In the genomic region with DNA sequence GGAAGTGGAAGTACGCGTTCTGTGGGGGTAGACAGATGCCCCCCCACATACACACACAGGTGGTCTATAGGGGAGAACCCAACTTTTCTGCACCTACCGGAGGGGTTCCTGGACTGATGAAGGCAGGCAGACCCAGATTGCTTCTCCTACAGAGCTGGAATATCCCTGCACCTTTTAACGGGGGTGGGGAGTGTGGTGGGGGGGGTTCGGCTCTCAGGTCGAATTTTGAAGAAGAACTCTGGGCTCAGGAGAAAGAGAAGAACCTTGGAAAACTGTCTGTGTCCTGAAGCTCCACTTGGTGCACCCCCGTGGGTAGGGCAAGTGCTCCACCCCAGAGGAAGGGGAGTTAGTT, we compare ENCODE assay signal across 9 mouse cellular contexts. TPM values are rescaled to one million over a fixed set of nuclear protein-coding genes. Genes with fewer than 3 reads are reported as not detected.
A peak's percentile ranks its signal among the peaks of the same experiment; 100 is the strongest.
DNase-seq lines count a peak whose midpoint lies in the region; ATAC-seq and TF ChIP-seq lines count a peak whose summit lies in the region.
"Had no signal": no experiment of that assay in that cellular context is flagged by ENCODE, and none has a peak within 500 bp of the region (broad histone marks: within the 10 kb centered on the region; RNA-seq: fewer than 3 reads in every experiment).

No protein-coding gene starts in this region.

- WGBS in heart, embryonic 11.5 days (ENCODE audit: insufficient replicate concordance) = 7% methylated on average over 7 of the region's 7 CpGs
- WGBS in thymus, adult 2 months = 11% methylated on average over 7 of the region's 7 CpGs
- WGBS in liver, embryonic 12.5 days (ENCODE audit: insufficient replicate concordance) = 10% methylated on average over 7 of the region's 7 CpGs
- 11% methylated on average over 7 of the region's 7 CpGs for WGBS in stomach, postnatal 0 days

- no peaks in the 10 kb centered on the region for H3K9me3 ChIP-seq in heart, embryonic 11.5 days (replicated peaks; ENCODE audit: control insufficient read depth, low read length)
- H3K9me3 ChIP-seq in liver, embryonic 12.5 days (replicated peaks) = no peaks in the 10 kb centered on the region
- H3K9me3 ChIP-seq in stomach, postnatal 0 days (ENCODE audit: control insufficient read depth, low read length) = no peaks in the 10 kb centered on the region

- intact Hi-C loops in heart, postnatal 25 days (cut with DNase I) = no loop called here

- peak overlapping the region; percentile 87 for H3K4me2 ChIP-seq in heart, embryonic 11.5 days
- H3K4me2 ChIP-seq in liver, embryonic 12.5 days = peak overlapping the region; percentile 83
- H3K4me2 ChIP-seq in stomach, postnatal 0 days (replicated peaks; ENCODE audit: low read depth) = peak overlapping the region; percentile 98

- TF ChIP-seq CTCF in thymus, adult 2 months (IDR thresholded peaks at IDR 0.05; ENCODE audit: borderline replicate concordance, control insufficient read depth, extremely low read depth, insufficient read depth, low read length, poor library complexity) = no peak
- no peak for TF ChIP-seq CTCF in stomach, postnatal 0 days (IDR thresholded peaks at IDR 0.05; ENCODE audit: low read depth)

- no peak for TF ChIP-seq EP300 in stomach, postnatal 0 days (optimal IDR thresholded peaks at IDR 0.05)

- H3K27ac ChIP-seq in heart, embryonic 11.5 days (ENCODE audit: low read depth, low read length) = no peak overlapping the region
- no peak overlapping the region for H3K27ac ChIP-seq in thymus, adult 2 months (ENCODE audit: control insufficient read depth, insufficient read depth, low read length)
- H3K27ac ChIP-seq in liver, embryonic 12.5 days = no peak overlapping the region
- no peak overlapping the region; the same call in 1 of the 2 replicates for H3K27ac ChIP-seq in stomach, postnatal 0 days (replicated peaks)

- peak overlapping the region; percentile 70 for H3K9ac ChIP-seq in heart, embryonic 11.5 days (ENCODE audit: low read depth, low read length)
- no peak overlapping the region for H3K9ac ChIP-seq in liver, embryonic 12.5 days
- peak overlapping the region; percentile 67 for H3K9ac ChIP-seq in stomach, postnatal 0 days (ENCODE audit: low read length)

- H3K36me3 ChIP-seq in heart, embryonic 11.5 days (ENCODE audit: control insufficient read depth, insufficient read depth, low read length) = no peaks in the 10 kb centered on the region
- no peaks in the 10 kb centered on the region for H3K36me3 ChIP-seq in thymus, adult 2 months (ENCODE audit: control insufficient read depth, insufficient read depth, low read length)
- H3K36me3 ChIP-seq in liver, embryonic 12.5 days = no peaks in the 10 kb centered on the region
- no peaks in the 10 kb centered on the region for H3K36me3 ChIP-seq in stomach, postnatal 0 days (ENCODE audit: control insufficient read depth, insufficient read depth, low read length)

- no peak for DNase-seq in heart, postnatal 25 days (ENCODE audit: low spot score)
- no peak for DNase-seq in thymus, adult 2 months
- no peak for DNase-seq in thymus, postnatal 4 days
- DNase-seq in stomach, postnatal 0 days (ENCODE audit: low spot score) = no peak
- DNase-seq in adrenal gland, adult 8-10 months = no peak
- no peak for DNase-seq in embryo, embryonic 9.5 days (ENCODE audit: extremely low spot score)
- DNase-seq: B cell, adult 2 months had no signal

- H3K4me3 ChIP-seq in heart, embryonic 11.5 days (ENCODE audit: low read depth, low read length) = peak overlapping the region; percentile 73
- peak overlapping the region; percentile 8; the same call in 1 of the 2 replicates for H3K4me3 ChIP-seq in thymus, adult 2 months (ENCODE audit: control insufficient read depth, insufficient read depth, low read length)
- peak overlapping the region; percentile 60 for H3K4me3 ChIP-seq in liver, embryonic 12.5 days
- H3K4me3 ChIP-seq in stomach, postnatal 0 days (ENCODE audit: low read depth, low read length) = peak overlapping the region; percentile 67

- no peaks in the 10 kb centered on the region; the same call in 1 of the 2 replicates for H3K4me1 ChIP-seq in heart, embryonic 11.5 days (ENCODE audit: control insufficient read depth, insufficient read depth, low read length)
- H3K4me1 ChIP-seq in thymus, adult 2 months (replicated peaks; ENCODE audit: control insufficient read depth, insufficient read depth, low read length) = peaks cover 9% of the 10 kb centered on the region
- H3K4me1 ChIP-seq in liver, embryonic 12.5 days = peaks cover 10% of the 10 kb centered on the region
- H3K4me1 ChIP-seq in stomach, postnatal 0 days (replicated peaks; ENCODE audit: control insufficient read depth, insufficient read depth) = no peaks in the 10 kb centered on the region; the same call in 1 of the 2 replicates

- ATAC-seq in heart, embryonic 11.5 days (replicated peaks; ENCODE audit: insufficient number of reproducible peaks, low FRiP score, low TSS enrichment) = peak; percentile 18; the same call in 1 of the 2 replicates
- ATAC-seq in liver, embryonic 12.5 days = peak; percentile 17; the same call in 1 of the 2 replicates
- no peak for ATAC-seq in stomach, postnatal 0 days (ENCODE audit: low FRiP score, low TSS enrichment)

- no peak for TF ChIP-seq POLR2A in thymus, adult 2 months (IDR thresholded peaks at IDR 0.05; ENCODE audit: control insufficient read depth, extremely low read depth, insufficient read depth, low read length, poor library complexity)

- no peaks in the 10 kb centered on the region; the same call in 1 of the 2 replicates for H3K27me3 ChIP-seq in heart, embryonic 11.5 days (ENCODE audit: control insufficient read depth, insufficient read depth, low read length)
- no peaks in the 10 kb centered on the region; the same call in 1 of the 2 replicates for H3K27me3 ChIP-seq in thymus, adult 2 months (ENCODE audit: control insufficient read depth, insufficient read depth, low read length)
- H3K27me3 ChIP-seq in liver, embryonic 12.5 days (replicated peaks) = peaks cover 56% of the 10 kb centered on the region
- H3K27me3 ChIP-seq in stomach, postnatal 0 days (ENCODE audit: control insufficient read depth, insufficient read depth, low read length) = no peaks in the 10 kb centered on the region

RNA-seq across cellular contexts. Expression of a gene that starts 0.4 kb away (rescaled TPM):
- polyA plus RNA-seq in heart, embryonic 11.5 days (2014; fragmentation: Nextera tagmentation; extraction: Ambion mirVana) = 19.7 and 26.4 TPM in 2 replicates
- 1 to 10 TPM; 2.7 to 4.6 TPM for total RNA-seq in heart, postnatal 25 days (2021)
- 8.7 and 10.5 TPM in 2 replicates for polyA plus RNA-seq in thymus, adult 2 months (2012; rRNA removed)
- polyA plus RNA-seq in liver, embryonic 12.5 days (2016; fragmentation: Nextera tagmentation; extraction: Ambion mirVana) = 2.7 and 3.3 TPM in 2 replicates
- 48.0 and 64.8 TPM in 2 replicates for polyA plus RNA-seq in stomach, postnatal 0 days (2015; fragmentation: Nextera tagmentation; extraction: Ambion mirVana)
- total RNA-seq in adrenal gland, adult 8-10 months (2022) = 10 to 100 TPM in 3 of 4 experiments, 1 to 10 TPM in 1; 9.5 to 15.7 (median 11.9) TPM

Comparison
In these comparisons a context has a peak if more than half of its experiments do, and no peak if none do; other contexts are left out.
1. H3K4me3 ChIP-seq: peak in every context shown above with its lines; median percentile 73 in heart, embryonic 11.5 days; 67 in stomach, postnatal 0 days; 60 in liver, embryonic 12.5 days; 8 in thymus, adult 2 months.